Mouse (Mus musculus) lung, adult 18-20 months (tissue): ENCODE measurements around the gene Slc18a2.

Experiments
- DNase-seq, 2 experiments: peaks; one replicate each; pipeline ENCODE4 v3.0.0; 2022; ENCODE audit warnings: mixed read lengths in 2 of 2

Slc18a2 gene

GRCm38 (mm10) chr19:59260718-59261442 lies at the start of gene Slc18a2:
Gene Slc18a2 (plus strand): TSS chr19:59260896.
- DNase-seq = no peak

- no peak for DNase-seq
These were observed 43.8 kb upstream of the Slc18a2 start for GRCm38 (mm10) chr19:59216891-59217290.

GRCm38 (mm10) chr19:59218991-59219390 lies 41.7 kb upstream of the Slc18a2 start, which contains the start of gene Kcnk18:
Gene Kcnk18 (plus strand): TSS chr19:59219214.
- no peak for DNase-seq

- no peak for DNase-seq
These were observed 39.6 kb upstream of the Slc18a2 start for GRCm38 (mm10) chr19:59221131-59221530.

- DNase-seq = no peak
These were observed 32.3 kb upstream of the Slc18a2 start for GRCm38 (mm10) chr19:59228376-59228775.

GRCm38 (mm10) chr19:59232786-59233185 lies 27.9 kb upstream of the Slc18a2 start:
- no peak for DNase-seq

- DNase-seq = no peak
These were observed 25.7 kb upstream of the Slc18a2 start for GRCm38 (mm10) chr19:59235001-59235400.

- DNase-seq = no peak
These were observed 24.6 kb upstream of the Slc18a2 start for GRCm38 (mm10) chr19:59236046-59236445.

GRCm38 (mm10) chr19:59238630-59239029 lies 22.1 kb upstream of the Slc18a2 start:
- DNase-seq = no peak

GRCm38 (mm10) chr19:59239124-59239817 lies 21.4 kb upstream of the Slc18a2 start:
- DNase-seq = peak; percentile 60 to 69

- DNase-seq = no peak
These were observed 18.7 kb upstream of the Slc18a2 start for GRCm38 (mm10) chr19:59241987-59242386.

- no peak for DNase-seq
These were observed 17.6 kb upstream of the Slc18a2 start for GRCm38 (mm10) chr19:59243057-59243456.

- no peak for DNase-seq
These were observed 12.6 kb upstream of the Slc18a2 start for GRCm38 (mm10) chr19:59248144-59248543.

- no peak for DNase-seq
These were observed 12.0 kb upstream of the Slc18a2 start for GRCm38 (mm10) chr19:59248553-59249286.

- no peak for DNase-seq
These were observed 8.0 kb upstream of the Slc18a2 start for GRCm38 (mm10) chr19:59252651-59253050.

GRCm38 (mm10) chr19:59259633-59260032 lies 1.1 kb upstream of the Slc18a2 start:
- no peak for DNase-seq

- DNase-seq = no peak
These were observed 908 bp downstream of the Slc18a2 start for GRCm38 (mm10) chr19:59261604-59262003.

GRCm38 (mm10) chr19:59263171-59263570 lies 2.5 kb downstream of the Slc18a2 start:
- no peak for DNase-seq

- no peak for DNase-seq
These were observed 4.3 kb downstream of the Slc18a2 start for GRCm38 (mm10) chr19:59264838-59265532.

- no peak for DNase-seq
These were observed 5.2 kb downstream of the Slc18a2 start for GRCm38 (mm10) chr19:59265907-59266306.

GRCm38 (mm10) chr19:59267417-59267963 lies 6.8 kb downstream of the Slc18a2 start:
- no peak for DNase-seq

GRCm38 (mm10) chr19:59273190-59273589 lies 12.5 kb downstream of the Slc18a2 start:
- no peak for DNase-seq

- no peak for DNase-seq
These were observed 15.7 kb downstream of the Slc18a2 start for GRCm38 (mm10) chr19:59276354-59276753.
